Mouse (Mus musculus): ENCODE measurements around the gene Golt1a. TPM values are rescaled to one million over a fixed set of nuclear protein-coding genes. Genes with fewer than 3 reads are reported as not detected.
A peak's percentile ranks its signal among the peaks of the same experiment; 100 is the strongest.

The Golt1a gene
- total and polyA plus RNA-seq, 3 experiments: not detected

GRCm38 (mm10) chr1:133307318-133307717 lies 2.3 kb upstream of the Golt1a start:
- Histone ChIP-seq H3K36me3 (ENCODE audit: control insufficient read depth in 1 of 2, insufficient read depth in 2 of 2, low read length in 2 of 2) (no peaks in the 10 kb centered on the region; a peak in 1 of 4 replicates), H3K27me3 (ENCODE audit: control insufficient read depth in 1 of 2, insufficient read depth in 2 of 2, low read length in 2 of 2) (no peaks in the 10 kb centered on the region), H3K4me1 (ENCODE audit: control insufficient read depth in 1 of 2, insufficient read depth in 2 of 2, low read length in 2 of 2) (peaks cover 3 to 12% of the 10 kb centered on the region in 2 experiments; a peak in 3 of 4 replicates), H3K79me2 (ENCODE audit: control insufficient read depth, insufficient read depth, low read length, poor library complexity) (no peaks in the 10 kb centered on the region), H3K27ac (ENCODE audit: control insufficient read depth, low read depth, low read length) (no peak overlapping the region), H3K4me3 (ENCODE audit: control insufficient read depth in 1 of 2, insufficient read depth in 1 of 2, low read depth in 2 of 2, low read length in 2 of 2) (peak overlapping the region in 1 of 2 experiments; percentile 30; a peak in 2 of 4 replicates), H3K9ac (ENCODE audit: control insufficient read depth, low read depth, low read length, poor library complexity, severe bottlenecking) (peak overlapping the region; percentile 32; the same call in 1 of the 2 replicates), H3K9me3 (replicated peaks; ENCODE audit: insufficient read depth, low read length) (no peaks in the 10 kb centered on the region)
- peak; percentile 89 for DNase-seq (ENCODE audit: low read depth, low spot score)
- TF ChIP-seq CTCF (IDR thresholded peaks at IDR 0.05 in 2 of 3, conservative IDR thresholded peaks at IDR 0.05 in 1 of 3; ENCODE audit: control insufficient read depth in 1 of 3, insufficient read depth in 1 of 3, low read depth in 2 of 3, low read length in 3 of 3, poor library complexity in 1 of 3, severe bottlenecking in 1 of 3): peak; percentile 61 to 87 (median 69)
- no peak for TF ChIP-seq NRF1 (IDR thresholded peaks at IDR 0.05; ENCODE audit: insufficient read depth, low read depth, low read length, poor library complexity, severe bottlenecking)
- peak; percentile 64 for TF ChIP-seq ZC3H11A (IDR thresholded peaks at IDR 0.05; ENCODE audit: low read depth, low read length)
- peak; percentile 65 for TF ChIP-seq RAD21 (IDR thresholded peaks at IDR 0.05; ENCODE audit: low read depth, low read length)
- 0 out of 2 replicates have a peak, but pooled peaks have one; percentile 3 for TF ChIP-seq MAX (IDR thresholded peaks at IDR 0.05; ENCODE audit: low read length)
- no peak for TF ChIP-seq HCFC1 (IDR thresholded peaks at IDR 0.05; ENCODE audit: low read depth, low read length)
- peak; percentile 91 for TF ChIP-seq SMC3 (IDR thresholded peaks at IDR 0.05; ENCODE audit: low read depth, low read length)
- no peak for TF ChIP-seq TBP (IDR thresholded peaks at IDR 0.05; ENCODE audit: low read depth, low read length)
- TF ChIP-seq RCOR1 (IDR thresholded peaks at IDR 0.05; ENCODE audit: low read depth, low read length): no peak

DNA sequence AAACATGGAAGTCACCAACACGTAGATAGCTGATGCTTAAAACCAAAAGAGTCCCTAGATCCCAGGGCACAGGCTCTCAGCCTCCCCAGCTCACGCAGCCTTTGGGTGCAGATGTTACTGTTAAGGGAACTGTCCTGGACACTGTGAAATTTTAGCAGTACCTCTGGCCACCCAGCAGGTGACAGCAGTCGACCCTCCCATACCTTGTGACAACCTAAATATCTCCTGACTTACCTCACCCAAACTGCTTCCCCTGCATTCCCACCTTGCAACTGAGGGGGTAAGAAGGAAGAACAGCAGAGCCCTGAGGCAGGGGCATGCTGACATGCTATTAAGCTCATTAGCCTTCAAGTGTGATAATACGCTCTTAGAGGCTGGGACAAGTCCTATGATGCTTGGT lies 1.6 kb downstream of the Golt1a start:
- DNase-seq (ENCODE audit: low read depth, low spot score): peak; percentile 64
- H3K36me3 ChIP-seq (ENCODE audit: control insufficient read depth in 1 of 2, insufficient read depth in 2 of 2, low read length in 2 of 2): peaks cover 0 to 2% of the 10 kb centered on the region in 2 experiments; a peak in 2 of 4 replicates
- H3K4me3 ChIP-seq (ENCODE audit: control insufficient read depth in 1 of 2, insufficient read depth in 1 of 2, low read depth in 2 of 2, low read length in 2 of 2): no peak overlapping the region
- no peak overlapping the region for H3K27ac ChIP-seq (ENCODE audit: control insufficient read depth, low read depth, low read length)
- no peaks in the 10 kb centered on the region for H3K9me3 ChIP-seq (replicated peaks; ENCODE audit: insufficient read depth, low read length)
- no peak for TF ChIP-seq GATA1 (IDR thresholded peaks at IDR 0.05; ENCODE audit: low read depth, low read length)
- peak; percentile 49 for TF ChIP-seq RAD21 (IDR thresholded peaks at IDR 0.05; ENCODE audit: low read depth, low read length)
- peak; percentile 68 for TF ChIP-seq SMC3 (IDR thresholded peaks at IDR 0.05; ENCODE audit: low read depth, low read length)
- peak; percentile 51 to 63 (median 60) for TF ChIP-seq CTCF (IDR thresholded peaks at IDR 0.05 in 2 of 3, conservative IDR thresholded peaks at IDR 0.05 in 1 of 3; ENCODE audit: control insufficient read depth in 1 of 3, insufficient read depth in 1 of 3, low read depth in 2 of 3, low read length in 3 of 3, poor library complexity in 1 of 3, severe bottlenecking in 1 of 3)
- peaks cover 3 to 20% of the 10 kb centered on the region in 2 experiments; a peak in 3 of 4 replicates for H3K4me1 ChIP-seq (ENCODE audit: control insufficient read depth in 1 of 2, insufficient read depth in 2 of 2, low read length in 2 of 2)
- no peak overlapping the region for H3K9ac ChIP-seq (ENCODE audit: control insufficient read depth, low read depth, low read length, poor library complexity, severe bottlenecking)
- no peaks in the 10 kb centered on the region for H3K27me3 ChIP-seq (ENCODE audit: control insufficient read depth in 1 of 2, insufficient read depth in 2 of 2, low read length in 2 of 2)
- no peaks in the 10 kb centered on the region for H3K79me2 ChIP-seq (ENCODE audit: control insufficient read depth, insufficient read depth, low read length, poor library complexity)

DNA sequence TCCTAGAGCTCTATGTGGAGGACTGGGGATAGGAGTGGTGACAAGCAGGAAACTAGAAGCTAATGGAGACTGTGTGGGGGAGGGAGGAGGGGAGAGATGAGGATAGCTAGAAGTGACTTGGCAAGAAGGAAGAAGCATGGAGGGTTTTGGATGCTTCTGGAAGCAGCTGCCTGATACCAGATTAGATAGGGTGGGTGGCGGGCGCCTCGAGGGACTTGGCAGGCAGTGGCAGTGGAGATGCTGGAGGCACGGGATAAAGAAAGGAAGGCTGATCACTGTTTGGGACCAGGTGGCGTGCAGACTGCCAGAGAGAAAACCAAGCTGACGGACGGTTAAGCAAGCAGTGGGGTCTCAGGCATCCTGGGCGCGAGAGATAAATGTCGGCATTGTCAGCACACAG lies 2.3 kb downstream of the Golt1a start:
- Histone ChIP-seq H3K9me3 (replicated peaks; ENCODE audit: insufficient read depth, low read length) (no peaks in the 10 kb centered on the region), H3K27ac (ENCODE audit: control insufficient read depth, low read depth, low read length) (no peak overlapping the region), H3K9ac (ENCODE audit: control insufficient read depth, low read depth, low read length, poor library complexity, severe bottlenecking) (no peak overlapping the region; the same call in 1 of the 2 replicates), H3K79me2 (ENCODE audit: control insufficient read depth, insufficient read depth, low read length, poor library complexity) (no peaks in the 10 kb centered on the region), H3K4me3 (ENCODE audit: control insufficient read depth in 1 of 2, insufficient read depth in 1 of 2, low read depth in 2 of 2, low read length in 2 of 2) (no peak overlapping the region; a peak in 1 of 4 replicates), H3K36me3 (ENCODE audit: control insufficient read depth in 1 of 2, insufficient read depth in 2 of 2, low read length in 2 of 2) (peaks cover 0 to 2% of the 10 kb centered on the region in 2 experiments; a peak in 2 of 4 replicates), H3K27me3 (ENCODE audit: control insufficient read depth in 1 of 2, insufficient read depth in 2 of 2, low read length in 2 of 2) (no peaks in the 10 kb centered on the region), H3K4me1 (ENCODE audit: control insufficient read depth in 1 of 2, insufficient read depth in 2 of 2, low read length in 2 of 2) (peaks cover 3 to 18% of the 10 kb centered on the region in 2 experiments; a peak in 3 of 4 replicates)
- peak; percentile 86 for DNase-seq (ENCODE audit: low read depth, low spot score)
- TF ChIP-seq TAL1 (IDR thresholded peaks at IDR 0.05; ENCODE audit: low read length): peak; percentile 90
- peak; percentile 58; the same call in 1 of the 2 replicates for TF ChIP-seq MAX (IDR thresholded peaks at IDR 0.05; ENCODE audit: low read length)
- TF ChIP-seq BHLHE40 (IDR thresholded peaks at IDR 0.05; ENCODE audit: borderline replicate concordance, low read depth, low read length): peak; percentile 80
- peak; percentile 64 for TF ChIP-seq RCOR1 (IDR thresholded peaks at IDR 0.05; ENCODE audit: low read depth, low read length)
- TF ChIP-seq ETS1 (IDR thresholded peaks at IDR 0.05; ENCODE audit: low read depth, low read length): peak; percentile 91
- TF ChIP-seq ELF1 (IDR thresholded peaks at IDR 0.05; ENCODE audit: low read depth, low read length): peak; percentile 47; the same call in 1 of the 2 replicates
- peak; percentile 15; the same call in 1 of the 2 replicates for TF ChIP-seq MXI1 (IDR thresholded peaks at IDR 0.05; ENCODE audit: low read depth, low read length)
- no peak for TF ChIP-seq KAT2A (conservative IDR thresholded peaks at IDR 0.05; ENCODE audit: low read depth, low read length)
- TF ChIP-seq SMC3 (IDR thresholded peaks at IDR 0.05; ENCODE audit: low read depth, low read length): peak; percentile 8; the same call in 1 of the 2 replicates
- TF ChIP-seq SIN3A (IDR thresholded peaks at IDR 0.05; ENCODE audit: low read length): 0 out of 2 replicates have a peak, but pooled peaks have one; percentile 39
- no peak for TF ChIP-seq ZNF384 (IDR thresholded peaks at IDR 0.05; ENCODE audit: low read depth, low read length)
- TF ChIP-seq USF2 (IDR thresholded peaks at IDR 0.05; ENCODE audit: borderline replicate concordance in 1 of 2, insufficient read depth in 1 of 2, low read depth in 1 of 2, low read length in 2 of 2): no peak
- TF ChIP-seq EP300 (IDR thresholded peaks at IDR 0.05; ENCODE audit: low read depth in 1 of 2, low read length in 2 of 2): peak; percentile 88 to 94
- peak; percentile 68 for TF ChIP-seq MYB (IDR thresholded peaks at IDR 0.05; ENCODE audit: low read depth, low read length)
- no peak for TF ChIP-seq HCFC1 (IDR thresholded peaks at IDR 0.05; ENCODE audit: low read depth, low read length)
- TF ChIP-seq GATA1 (IDR thresholded peaks at IDR 0.05; ENCODE audit: low read depth, low read length): peak; percentile 86
- TF ChIP-seq TCF12 (IDR thresholded peaks at IDR 0.05; ENCODE audit: low read depth, low read length): peak; percentile 93

All from MEL (cell line).